Mouse (Mus musculus): ENCODE measurements around the gene Neu4.

DNA sequence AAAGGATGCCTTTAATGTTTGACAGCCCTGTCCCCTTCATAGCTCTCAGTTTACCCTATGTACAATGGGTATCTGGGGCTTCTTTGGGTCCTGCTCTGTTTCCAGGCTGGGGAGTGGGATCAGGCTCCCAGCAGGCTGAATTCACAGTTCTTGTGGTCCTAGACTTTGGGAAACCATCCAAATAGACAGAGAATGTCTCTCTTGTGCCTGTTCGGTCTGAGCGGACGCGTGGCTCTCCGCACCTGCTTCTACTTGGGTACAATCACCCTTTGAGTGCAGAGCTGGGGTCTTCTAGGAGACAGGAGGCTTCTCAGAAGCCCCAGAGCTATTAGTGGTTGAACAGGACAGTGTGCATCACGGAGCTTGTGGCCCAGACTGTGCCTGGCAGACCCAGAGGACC, at the start of gene Neu4:
- TF ChIP-seq MAFK (IDR thresholded peaks at IDR 0.05; ENCODE audit: insufficient read depth, low read depth, low read length) (no peak), CHD2 (IDR thresholded peaks at IDR 0.05; ENCODE audit: low read depth, low read length) (no peak)

All from ES-E14 (cell line).